Mouse (Mus musculus) gastrocnemius, postnatal 25 days (tissue): ENCODE measurements around the gene Gm6760. TPM values are rescaled to one million over a fixed set of nuclear protein-coding genes. Genes with fewer than 3 reads are reported as not detected.

Experiments used
- DNase-seq: peaks from one replicate; pipeline ENCODE4 v3.0.0; 2022
- long read RNA-seq, 2 experiments: library from polyadenylated mRNA; stranded (forward); transcript quantifications; one replicate each; pipeline ENCODE4 v2.0.0; 2021
- total RNA-seq, 2 experiments: library from RNA; stranded (reverse); gene quantifications; 1 replicate in 1 of 2; 2 replicates in 1 of 2; pipeline ENCODE4 v1.2.3; 2021

The Gm6760 gene
- not detected for total RNA-seq
- long read RNA-seq, experiment 1 = 0 reads
- long read RNA-seq, experiment 2 = 0 reads

GRCm38 (mm10) chrX:64152098-64152497 is at the start of gene Gm6760:
Gene Gm6760 (minus strand): TSS chrX:64152198.
- no peak for DNase-seq

- no peak for DNase-seq
These were observed 29.2 kb upstream of the Gm6760 start for GRCm38 (mm10) chrX:64181246-64181645.

DNA sequence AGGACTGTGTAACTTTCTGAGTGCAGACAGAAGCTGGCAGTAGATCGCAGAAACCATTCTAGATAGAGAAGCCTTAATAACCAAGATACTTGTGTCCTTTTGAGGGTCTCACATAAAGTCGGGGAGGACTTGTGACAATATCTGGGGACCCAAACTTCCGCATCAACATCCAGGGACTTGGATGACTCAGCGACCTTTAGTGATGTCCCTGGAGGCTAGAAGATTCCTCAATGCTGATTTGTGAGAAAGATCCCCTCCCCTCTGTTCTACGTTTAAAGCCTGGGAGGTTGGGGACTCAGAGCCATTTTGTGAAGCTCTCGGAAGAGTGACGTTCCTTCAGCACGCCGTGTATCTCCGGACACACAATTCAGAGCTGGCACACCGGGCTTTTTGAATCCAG is 21.2 kb upstream of the Gm6760 start, which contains the start of gene 3830417A13Rik:
Gene 3830417A13Rik (plus strand): TSS at position 301 of the 400 bp plus-strand sequence.
- DNase-seq = no peak

Other genes starting within 250 kb of the Gm6760 start
- not detected for gene 3830417A13Rik, start 21.4 kb upstream of the Gm6760 start, total RNA-seq
- under 1 TPM; 0.29 to 0.61 TPM for gene Slitrk4, start 124.8 kb upstream of the Gm6760 start, total RNA-seq